Mouse (Mus musculus) layer of hippocampus, adult 2 months (tissue): ENCODE measurements at regions not wholly inside any gene's neighbourhood (a gene's known extent, or its start where the extent isn't known, plus 50 kb on each side); places are given as distances from the start of the nearest gene placed in this dataset.

ENCODE experiments used
- DNase-seq, 2 experiments: peaks; one replicate each; pipeline ENCODE4 v3.0.0; 2022; ENCODE audit warnings: low spot score in 2 of 2
- H3K27ac ChIP-seq: fragments of 200-600 bp; 2 replicates; pipeline ENCODE4 v1.8.1; 2022
- H3K4me3 ChIP-seq: fragments of 200-600 bp; 2 replicates; pipeline ENCODE4 v1.8.1; 2022; ENCODE audit warnings: mild to moderate bottlenecking
- CTCF ChIP-seq: fragments of 200-600 bp; conservative IDR thresholded peaks from 2 replicates; pipeline ENCODE4 v1.8.1; 2022; ENCODE audit warnings: antibody characterized with exemption, mild to moderate bottlenecking, moderate library complexity

DNA sequence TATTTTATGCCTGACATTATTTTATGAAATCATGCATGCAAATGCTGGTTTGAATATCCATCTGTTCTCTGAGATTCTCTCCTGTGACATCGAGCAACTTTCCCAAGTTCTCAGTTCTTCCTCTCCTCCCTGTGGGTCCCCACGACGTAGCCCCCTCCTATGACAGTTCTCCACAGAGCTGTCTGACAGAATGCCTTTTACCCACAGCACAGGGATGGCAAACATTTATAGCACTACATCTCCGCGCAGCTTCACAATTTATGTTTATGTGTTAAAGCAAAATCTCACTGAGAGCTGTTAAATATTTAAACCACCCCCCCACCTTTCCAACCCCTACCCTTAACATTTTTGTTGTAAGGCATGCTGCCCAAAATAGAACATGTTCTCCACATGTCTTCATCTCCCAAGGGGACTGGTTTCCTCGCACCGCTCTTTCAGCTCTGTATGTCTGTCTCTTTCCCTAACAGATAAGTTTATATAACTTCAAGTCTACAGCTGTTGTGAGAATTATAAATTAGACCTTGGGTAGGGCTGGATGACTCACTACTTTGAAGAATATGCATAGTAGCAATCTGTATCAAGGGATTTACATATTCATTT lies 63.5 kb upstream of the Ndst3 start:
- TF ChIP-seq CTCF = no peak
- Histone ChIP-seq H3K4me3 (no peak overlapping the region), H3K27ac (peak overlapping the region; percentile 46; the same call in 1 of the 2 replicates)
- peak in 1 of 2 experiments; percentile 26 for DNase-seq

DNA sequence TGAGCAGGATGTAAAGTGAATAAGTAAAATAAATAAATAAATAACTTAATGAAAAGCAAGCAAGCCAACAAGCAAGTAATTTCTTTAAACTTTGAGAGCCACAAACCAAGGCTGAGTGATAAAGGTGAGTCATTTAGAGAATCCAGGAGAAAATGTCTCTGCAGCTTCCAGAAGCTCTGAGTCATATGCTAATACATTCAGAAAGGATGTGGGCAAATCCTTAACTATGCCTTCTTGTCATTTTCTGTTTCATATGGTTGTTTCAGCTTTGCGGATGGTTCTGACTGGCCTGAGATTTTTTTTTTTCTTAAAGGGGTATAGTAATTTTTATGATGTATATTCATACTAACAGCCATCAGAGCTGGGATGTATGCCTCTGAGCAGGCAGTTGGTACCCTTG lies 64.3 kb upstream of the Ndst3 start:
- Histone ChIP-seq H3K4me3 (no peak overlapping the region), H3K27ac (peak overlapping the region; percentile 46; the same call in 1 of the 2 replicates)
- TF ChIP-seq CTCF = no peak
- peak in 1 of 2 experiments; percentile 31 for DNase-seq

DNA sequence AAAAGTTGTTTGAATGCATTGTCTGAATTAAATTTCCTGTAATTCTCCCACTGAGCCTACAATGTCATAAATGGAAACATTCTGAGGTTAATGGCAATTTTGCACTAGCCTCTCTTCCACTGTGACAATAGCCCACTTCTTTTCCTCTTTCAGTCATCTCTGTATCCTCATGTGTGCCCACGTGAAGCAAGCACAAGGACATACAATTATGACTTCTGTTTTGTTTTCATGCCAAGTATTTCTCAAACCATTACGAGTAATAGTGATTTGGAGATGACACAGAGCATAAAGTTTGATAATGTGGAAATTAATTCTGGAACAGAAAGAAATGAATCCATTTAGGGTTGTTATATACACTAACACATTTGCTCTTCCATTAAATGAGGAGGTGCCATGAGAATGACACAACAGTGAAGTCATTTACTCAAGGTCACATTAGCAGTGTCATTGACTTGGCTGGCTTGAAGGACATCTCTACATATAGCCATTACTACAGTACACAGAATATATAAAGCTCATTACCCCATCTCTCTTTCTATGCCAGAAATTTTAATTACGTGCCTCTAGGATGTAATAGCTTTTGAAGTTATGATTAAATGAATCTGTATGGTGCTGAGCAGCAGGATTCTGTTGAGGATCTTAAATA lies 75.4 kb upstream of the Ndst3 start:
- DNase-seq = no peak
- TF ChIP-seq CTCF = no peak
- no peak overlapping the region for H3K27ac ChIP-seq
- H3K4me3 ChIP-seq = no peak overlapping the region

DNA sequence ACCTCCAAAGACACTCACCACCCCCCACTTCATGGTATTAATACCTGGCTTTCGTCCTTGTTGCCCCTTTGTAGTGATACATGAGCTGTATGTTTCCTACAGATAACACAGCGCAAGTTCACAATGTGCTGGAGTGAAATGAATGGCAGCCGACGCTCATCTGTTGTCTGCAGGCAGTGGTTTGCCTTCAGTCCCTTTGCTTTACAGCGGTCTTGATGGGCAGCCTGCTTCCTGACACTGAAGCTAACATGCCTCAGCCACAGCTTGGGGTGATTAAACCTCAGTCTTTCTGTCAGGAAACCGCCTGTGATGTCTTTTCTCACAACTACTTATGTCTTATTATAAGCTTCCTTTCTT lies 75.9 kb upstream of the Ndst3 start:
- TF ChIP-seq CTCF = no peak
- no peak for DNase-seq
- Histone ChIP-seq H3K27ac (0 out of 2 replicates have a peak overlapping the region, but pooled peaks have one; percentile 23), H3K4me3 (no peak overlapping the region)

DNA sequence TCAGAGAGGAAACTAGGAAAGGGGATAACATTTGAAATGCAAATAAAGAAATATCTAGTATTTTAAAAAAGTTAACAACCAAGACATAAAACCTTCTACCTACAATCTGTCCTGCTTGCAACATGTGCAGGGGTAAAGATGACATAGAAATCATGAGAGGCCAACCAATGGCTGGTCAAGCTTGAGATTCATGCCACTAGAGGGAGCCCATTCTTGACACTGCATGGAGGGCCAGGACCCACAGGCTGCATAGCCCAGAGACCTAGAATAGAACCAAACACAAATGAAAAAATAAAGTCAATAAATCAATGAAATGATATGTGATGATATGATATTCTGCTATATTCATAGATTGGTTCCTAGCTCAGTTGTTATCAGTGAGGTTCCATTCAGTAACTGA lies 89.9 kb upstream of the Ndst3 start:
- peak; percentile 72 for TF ChIP-seq CTCF
- no peak overlapping the region for H3K27ac ChIP-seq
- DNase-seq = no peak
- H3K4me3 ChIP-seq = no peak overlapping the region

DNA sequence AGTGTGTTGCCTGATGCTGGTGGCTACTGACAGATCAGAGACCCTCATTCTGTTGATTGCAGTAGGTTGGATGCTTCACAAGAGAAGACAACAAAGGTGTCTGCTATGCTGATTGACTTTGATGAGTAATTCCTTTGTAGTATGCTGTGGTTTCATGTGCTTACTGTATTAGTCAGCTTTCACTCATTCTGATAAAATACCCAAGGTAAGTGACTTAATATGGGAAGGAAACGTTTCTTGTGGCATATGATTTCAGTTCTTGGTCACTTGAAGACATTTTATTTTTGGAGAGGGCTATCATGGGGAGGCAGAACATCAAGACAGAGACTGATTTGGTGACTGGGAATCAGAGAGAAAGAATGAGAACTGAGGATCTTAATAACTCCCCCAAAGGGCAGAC lies 90.9 kb upstream of the Ndst3 start:
- TF ChIP-seq CTCF = no peak

DNA sequence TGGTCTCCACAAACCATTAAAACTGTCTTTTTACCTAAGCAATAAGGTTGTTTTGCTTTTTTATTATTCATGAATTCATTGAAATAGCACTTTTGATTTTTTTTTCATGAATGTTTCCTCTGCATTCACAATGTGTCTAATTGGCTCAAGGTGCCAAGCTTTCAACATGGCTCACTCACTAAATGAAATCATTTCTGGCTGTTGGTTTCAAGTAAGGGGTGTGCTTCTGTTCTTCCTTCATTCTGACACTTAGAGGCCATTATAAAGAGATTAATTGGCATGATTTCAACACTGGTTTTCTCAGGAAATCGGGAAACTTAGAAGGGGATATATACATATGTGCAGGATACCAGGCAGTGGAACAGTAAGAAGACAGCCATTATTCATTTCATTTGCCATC lies 93.5 kb upstream of the Ndst3 start:
- no peak for TF ChIP-seq CTCF
- no peak for DNase-seq
- Histone ChIP-seq H3K4me3 (no peak overlapping the region), H3K27ac (no peak overlapping the region)

More for the DNA sequence above, 90.9 kb upstream of the Ndst3 start:
- DNase-seq = no peak
- no peak overlapping the region for H3K27ac ChIP-seq
- H3K4me3 ChIP-seq = no peak overlapping the region

DNA sequence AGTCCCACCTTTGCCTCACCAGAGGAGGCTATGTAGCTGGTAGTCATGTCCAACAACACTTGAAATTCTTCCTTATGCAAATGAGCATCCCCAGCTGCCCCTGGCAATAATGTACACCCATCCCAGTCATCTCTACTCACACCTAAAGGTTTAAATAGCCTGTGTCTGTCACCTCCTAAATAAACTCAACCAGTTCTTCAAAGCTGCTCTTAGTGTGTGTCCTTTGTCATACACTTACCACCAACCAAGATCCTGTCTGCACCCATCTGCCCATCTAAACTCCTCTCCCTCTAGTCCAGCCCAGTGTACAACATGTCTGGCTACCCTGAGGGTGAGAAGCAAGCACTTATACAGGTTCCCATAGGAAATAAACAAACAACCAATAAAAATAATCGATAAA lies 103.4 kb upstream of the Ndst3 start:
- Histone ChIP-seq H3K27ac (no peak overlapping the region), H3K4me3 (no peak overlapping the region)
- TF ChIP-seq CTCF = no peak
- no peak for DNase-seq

DNA sequence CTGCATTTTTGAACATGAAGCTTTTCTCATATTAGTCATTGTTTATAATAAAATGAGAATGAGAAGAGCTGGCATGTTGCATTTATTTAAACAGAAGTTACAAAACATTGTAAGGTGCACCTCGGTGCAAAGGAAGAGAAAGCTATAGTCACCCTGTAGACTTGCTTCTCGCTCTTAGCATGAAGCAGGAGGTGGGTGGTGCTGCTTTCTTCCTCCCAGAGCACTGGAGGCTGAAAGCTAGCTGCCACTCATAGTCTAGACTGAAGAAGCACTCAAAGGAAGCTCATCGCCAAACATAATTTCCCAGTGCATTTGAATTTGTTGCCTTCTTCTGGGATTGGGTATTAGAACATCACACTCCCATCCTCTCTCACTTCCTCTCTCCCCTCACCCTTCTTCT lies 114.7 kb upstream of the Ndst3 start:
- Histone ChIP-seq H3K27ac (no peak overlapping the region), H3K4me3 (no peak overlapping the region)
- DNase-seq = no peak
- TF ChIP-seq CTCF = no peak

DNA sequence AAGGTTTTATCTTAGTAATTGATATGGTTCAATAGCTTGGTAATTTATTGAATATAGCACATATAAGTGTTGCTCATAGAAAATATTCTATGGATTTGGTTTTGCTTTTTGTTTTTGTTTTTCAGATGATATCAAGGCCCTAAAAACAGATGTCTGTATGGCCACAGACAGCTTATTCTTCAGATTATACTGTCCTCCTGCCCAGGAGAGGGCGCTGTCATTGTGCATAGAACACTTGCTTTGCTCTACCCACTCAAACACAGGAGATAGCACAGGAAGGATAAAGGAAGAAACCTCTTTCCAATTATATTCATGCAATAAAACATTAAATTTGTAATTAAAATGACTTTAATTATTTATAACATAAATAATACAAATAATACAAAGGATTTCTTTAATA lies 115.4 kb upstream of the Ndst3 start:
- H3K27ac ChIP-seq = no peak overlapping the region
- peak; percentile 50 for TF ChIP-seq CTCF
- DNase-seq = no peak

DNA sequence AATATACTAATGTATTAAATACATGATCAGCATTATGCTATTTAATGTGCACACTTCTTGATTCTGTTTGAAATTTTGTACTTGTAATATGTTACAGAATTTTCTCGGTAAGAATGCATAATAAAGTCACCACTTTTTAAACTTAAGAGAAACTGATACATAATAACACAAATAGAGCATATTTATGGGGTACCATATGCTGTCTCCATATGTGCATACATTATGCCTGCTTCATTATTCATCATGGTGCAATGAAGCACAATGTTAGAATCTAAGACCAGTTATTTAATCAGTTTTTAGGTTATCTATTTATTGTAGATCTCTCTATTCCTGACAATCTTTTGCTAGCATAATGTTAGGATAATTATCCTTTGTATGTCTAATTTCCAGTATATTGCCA lies 115.9 kb upstream of the Ndst3 start:
- DNase-seq = peak in 1 of 2 experiments; percentile 25
- H3K27ac ChIP-seq = no peak overlapping the region

More for the DNA sequence above, 115.4 kb upstream of the Ndst3 start:
- no peak overlapping the region for H3K4me3 ChIP-seq

DNA sequence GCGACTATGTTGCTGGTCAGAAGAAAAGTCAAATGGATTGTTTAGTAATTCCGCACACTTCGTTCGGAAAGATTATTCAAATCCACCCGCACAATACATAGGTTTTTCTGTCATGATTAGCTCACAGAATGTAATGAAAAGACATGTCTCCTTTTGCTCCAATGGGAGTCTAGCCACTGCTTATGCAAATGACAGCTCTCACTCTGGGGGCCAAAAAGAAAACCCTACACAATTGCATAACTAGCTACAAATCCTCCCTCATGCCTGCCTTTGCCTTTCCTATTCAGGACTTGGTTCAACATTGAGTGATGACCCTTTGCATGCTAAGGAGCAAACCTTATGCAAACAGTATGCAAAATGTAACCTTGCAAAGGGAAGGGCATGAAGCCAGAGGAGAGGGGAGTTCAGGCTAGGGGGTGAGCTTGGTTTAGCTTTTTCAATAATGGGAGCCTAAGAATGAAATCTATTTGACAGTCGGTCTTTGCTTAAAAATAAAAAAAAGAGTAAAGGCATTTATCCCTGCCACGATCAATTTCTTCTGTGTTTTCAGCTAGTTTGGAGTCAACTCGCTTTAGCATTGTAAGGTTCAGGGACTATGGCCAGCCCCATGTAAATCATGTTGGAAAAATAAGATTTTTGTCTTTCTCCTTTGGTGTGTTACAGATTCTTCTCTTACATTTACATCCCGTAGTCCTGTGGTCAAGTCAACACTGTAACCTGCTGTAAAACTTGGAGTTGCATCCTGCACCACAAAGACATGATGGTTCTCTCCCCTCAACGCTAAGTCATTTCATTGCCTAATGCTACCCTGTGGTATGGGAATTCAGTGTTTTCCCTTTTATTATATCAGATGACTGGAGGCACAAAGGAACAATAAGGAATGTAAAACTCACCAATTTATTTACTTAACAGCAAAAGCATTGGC lies 119.6 kb upstream of the Ndst3 start:
- H3K27ac ChIP-seq = no peak overlapping the region
- no peak for TF ChIP-seq CTCF
- H3K4me3 ChIP-seq = no peak overlapping the region
- DNase-seq = no peak

More for the DNA sequence above, 115.9 kb upstream of the Ndst3 start:
- no peak overlapping the region for H3K4me3 ChIP-seq
- TF ChIP-seq CTCF = no peak

DNA sequence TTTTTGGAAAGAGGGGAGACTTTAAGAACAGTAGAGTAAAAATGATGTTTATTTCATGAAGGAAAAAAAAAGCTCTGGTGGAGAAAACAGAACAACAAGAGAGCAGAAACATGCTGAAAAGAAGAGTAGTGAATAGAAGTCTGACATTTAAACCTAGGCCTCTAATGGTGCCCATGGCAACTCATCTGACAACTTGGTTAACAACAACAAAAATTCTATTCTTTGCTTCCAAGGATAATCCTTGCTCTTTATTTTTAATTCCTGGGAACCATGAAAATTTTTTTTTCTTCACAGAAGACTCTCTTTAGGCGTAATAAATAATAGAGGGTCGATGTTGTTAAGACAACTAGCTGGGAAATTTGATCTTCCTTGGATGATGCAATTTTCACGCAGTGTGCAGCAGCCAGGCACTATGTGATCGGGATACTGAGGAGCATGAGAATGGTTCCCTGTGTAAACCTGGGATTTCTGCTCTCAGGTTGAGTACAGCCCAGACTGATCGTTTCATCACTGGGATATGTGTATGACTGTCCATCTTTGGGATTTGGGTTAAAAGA lies 120.4 kb upstream of the Ndst3 start:
- TF ChIP-seq CTCF = no peak
- no peak overlapping the region for H3K27ac ChIP-seq
- no peak for DNase-seq

More for the DNA sequence above, 120.4 kb upstream of the Ndst3 start:
- no peak overlapping the region for H3K4me3 ChIP-seq
